ENCODE assay signal across 9 mouse cellular contexts in genomic region chr4:138819101-138819500, GRCm38 (mm10). TPM values are rescaled to one million over a fixed set of nuclear protein-coding genes. Genes with fewer than 3 reads are reported as not detected.
A peak's percentile ranks its signal among the peaks of the same experiment; 100 is the strongest.
DNase-seq lines count a peak whose midpoint lies in the region; ATAC-seq and TF ChIP-seq lines count a peak whose summit lies in the region.
"Had no signal": no experiment of that assay in that cellular context is flagged by ENCODE, and none has a peak within 500 bp of the region (broad histone marks: within the 10 kb centered on the region; RNA-seq: fewer than 3 reads in every experiment).

No protein-coding gene starts in this region.

- no peak for TF ChIP-seq POLR2A in thymus, adult 2 months (IDR thresholded peaks at IDR 0.05; ENCODE audit: control insufficient read depth, extremely low read depth, insufficient read depth, low read length, poor library complexity)

- no peak overlapping the region for H3K9ac ChIP-seq in midbrain, embryonic 14.5 days (replicated peaks; ENCODE audit: low read length)
- no peak overlapping the region for H3K9ac ChIP-seq in midbrain, embryonic 16.5 days (ENCODE audit: low read depth, low read length)

- H3K27ac ChIP-seq in midbrain, embryonic 14.5 days (replicated peaks; ENCODE audit: low read depth, low read length), result no peak overlapping the region
- no peak overlapping the region for H3K27ac ChIP-seq in midbrain, embryonic 16.5 days (ENCODE audit: low read length)
- no peak overlapping the region for H3K27ac ChIP-seq in thymus, adult 2 months (ENCODE audit: control insufficient read depth, insufficient read depth, low read length)

- no peaks in the 10 kb centered on the region for H3K36me3 ChIP-seq in midbrain, embryonic 14.5 days (ENCODE audit: control insufficient read depth, insufficient read depth, low read length)
- no peaks in the 10 kb centered on the region for H3K36me3 ChIP-seq in midbrain, embryonic 16.5 days (ENCODE audit: control insufficient read depth, insufficient read depth, low read length)
- no peaks in the 10 kb centered on the region for H3K36me3 ChIP-seq in thymus, adult 2 months (ENCODE audit: control insufficient read depth, insufficient read depth, low read length)

- peak; percentile 34 for DNase-seq in midbrain, embryonic 14.5 days
- DNase-seq in gastrocnemius, adult 8-10 months (ENCODE audit: low spot score in 2 of 2), result peak; percentile 14 to 46
- peak; percentile 77 for DNase-seq in kidney, adult 9 months
- DNase-seq in retina, postnatal 7 days (ENCODE audit: low read depth, low spot score), result peak; percentile 68
- DNase-seq in yolk sac, embryonic 10.5 days (ENCODE audit: low spot score), result no peak
- DNase-seq in thymus, adult 2 months, result no peak
- DNase-seq in spleen, postnatal 36 days (ENCODE audit: low spot score in 2 of 2), result no peak

- no peaks in the 10 kb centered on the region for H3K9me3 ChIP-seq in midbrain, embryonic 14.5 days (ENCODE audit: control insufficient read depth, low read length)
- H3K9me3 ChIP-seq in midbrain, embryonic 16.5 days (replicated peaks; ENCODE audit: control insufficient read depth, low read length, poor library complexity, severe bottlenecking), result no peaks in the 10 kb centered on the region

- H3K4me3 ChIP-seq in midbrain, embryonic 14.5 days (replicated peaks; ENCODE audit: low read depth, low read length), result no peak overlapping the region
- no peak overlapping the region for H3K4me3 ChIP-seq in midbrain, embryonic 16.5 days (ENCODE audit: low read depth, low read length)
- H3K4me3 ChIP-seq in thymus, adult 2 months (ENCODE audit: control insufficient read depth, insufficient read depth, low read length), result no peak overlapping the region
- H3K4me3 ChIP-seq: erythroblast, embryonic 14.5 days had no signal

- no peak for ATAC-seq in midbrain, embryonic 14.5 days (ENCODE audit: low FRiP score, low TSS enrichment)
- no peak for ATAC-seq in midbrain, embryonic 16.5 days

- no peaks in the 10 kb centered on the region for H3K4me1 ChIP-seq in midbrain, embryonic 14.5 days (ENCODE audit: control insufficient read depth, insufficient read depth, low read length)
- no peaks in the 10 kb centered on the region for H3K4me1 ChIP-seq in midbrain, embryonic 16.5 days (ENCODE audit: control insufficient read depth, insufficient read depth, low read length)
- H3K4me1 ChIP-seq in thymus, adult 2 months (replicated peaks; ENCODE audit: control insufficient read depth, insufficient read depth, low read length), result no peaks in the 10 kb centered on the region

- WGBS in midbrain, embryonic 14.5 days, result 34% methylated on average over 8 of the region's 8 CpGs
- WGBS in midbrain, embryonic 16.5 days, result 25% methylated on average over 8 of the region's 8 CpGs
- WGBS in thymus, adult 2 months, result 76% methylated on average over 8 of the region's 8 CpGs

- TF ChIP-seq CTCF in thymus, adult 2 months (IDR thresholded peaks at IDR 0.05; ENCODE audit: borderline replicate concordance, control insufficient read depth, extremely low read depth, insufficient read depth, low read length, poor library complexity), result no peak

- no peak overlapping the region for H3K4me2 ChIP-seq in midbrain, embryonic 14.5 days (ENCODE audit: low read length)
- no peak overlapping the region for H3K4me2 ChIP-seq in midbrain, embryonic 16.5 days (ENCODE audit: low read length)

- no peaks in the 10 kb centered on the region for H3K27me3 ChIP-seq in midbrain, embryonic 14.5 days (ENCODE audit: control insufficient read depth, insufficient read depth, low read length)
- no peaks in the 10 kb centered on the region for H3K27me3 ChIP-seq in midbrain, embryonic 16.5 days (ENCODE audit: control insufficient read depth, insufficient read depth, low read depth, low read length)
- H3K27me3 ChIP-seq in thymus, adult 2 months (ENCODE audit: control insufficient read depth, insufficient read depth, low read length), result no peaks in the 10 kb centered on the region

RNA-seq across cellular contexts. Expression of gene Pla2g2d, which starts 43.6 kb away (rescaled TPM):
- 0.43 TPM in 1 of 2 replicates, not detected in the other for polyA plus RNA-seq in midbrain, embryonic 14.5 days (2014; fragmentation: Nextera tagmentation; extraction: Ambion mirVana)
- 0.20 TPM in 1 of 2 replicates, not detected in the other for polyA plus RNA-seq in midbrain, embryonic 16.5 days (2015; fragmentation: Nextera tagmentation; extraction: Ambion mirVana)
- total RNA-seq in gastrocnemius, adult 8-10 months (2022), result under 1 TPM in 3 of 4 experiments, not detected in 1; 0.29 to 0.47 (median 0.36) TPM
- 35.0 and 54.4 TPM in 2 replicates for polyA plus RNA-seq in thymus, adult 2 months (2012; rRNA removed)
- polyA plus RNA-seq: erythroblast, embryonic 14.5 days had no signal

RNA-seq across cellular contexts. Expression of gene Pla2g5, which starts 44.2 kb away (rescaled TPM):
- polyA plus RNA-seq in midbrain, embryonic 14.5 days (2014; fragmentation: Nextera tagmentation; extraction: Ambion mirVana), result 0.23 and 0.87 TPM in 2 replicates
- polyA plus RNA-seq in midbrain, embryonic 16.5 days (2015; fragmentation: Nextera tagmentation; extraction: Ambion mirVana), result 0.79 and 1.1 TPM in 2 replicates
- total RNA-seq in gastrocnemius, adult 8-10 months (2022), result 1 to 10 TPM in 3 of 4 experiments, under 1 TPM in 1; 0.94 to 7.7 (median 3.9) TPM
- polyA plus RNA-seq in thymus, adult 2 months (2012; rRNA removed), result 1.1 and 11.5 TPM in 2 replicates
- polyA plus RNA-seq: erythroblast, embryonic 14.5 days had no signal

RNA-seq across cellular contexts. Expression of gene Gm13030, which starts 54.7 kb away (rescaled TPM):
- not detected in 2 replicates for polyA plus RNA-seq in midbrain, embryonic 14.5 days (2014; fragmentation: Nextera tagmentation; extraction: Ambion mirVana)
- polyA plus RNA-seq in midbrain, embryonic 16.5 days (2015; fragmentation: Nextera tagmentation; extraction: Ambion mirVana), result not detected in 2 replicates
- total RNA-seq in gastrocnemius, adult 8-10 months (2022), result not detected
- polyA plus RNA-seq in thymus, adult 2 months (2012; rRNA removed), result not detected in 2 replicates
- polyA plus RNA-seq: erythroblast, embryonic 14.5 days had no signal

RNA-seq across cellular contexts. Expression of gene Pla2g2e, which starts 58.6 kb away (rescaled TPM):
- not detected in 2 replicates for polyA plus RNA-seq in midbrain, embryonic 14.5 days (2014; fragmentation: Nextera tagmentation; extraction: Ambion mirVana)
- not detected in 2 replicates for polyA plus RNA-seq in midbrain, embryonic 16.5 days (2015; fragmentation: Nextera tagmentation; extraction: Ambion mirVana)
- total RNA-seq in gastrocnemius, adult 8-10 months (2022), result not detected
- 1.1 and 1.6 TPM in 2 replicates for polyA plus RNA-seq in thymus, adult 2 months (2012; rRNA removed)
- polyA plus RNA-seq: erythroblast, embryonic 14.5 days had no signal

Comparison
In these comparisons a context has a peak if more than half of its experiments do, and no peak if none do; other contexts are left out.
1. DNase-seq: peak in midbrain, embryonic 14.5 days (single experiment), gastrocnemius, adult 8-10 months (2 of 2), kidney, adult 9 months (single experiment) and retina, postnatal 7 days (single experiment); none in yolk sac, embryonic 10.5 days (single experiment), thymus, adult 2 months (single experiment) and spleen, postnatal 36 days (0 of 2).
2. RNA of gene Pla2g2d, which starts 43.6 kb away (polyA plus RNA-seq): 35.0 to 54.4 TPM in thymus, adult 2 months; 0.20 TPM in midbrain, embryonic 16.5 days and 0.43 TPM in midbrain, embryonic 14.5 days; every median in the first group is over 10 times any median in the second.